Mouse (Mus musculus): ENCODE results near the gene Tprgl. TPM values are rescaled to one million over a fixed set of nuclear protein-coding genes. Genes with fewer than 3 reads are reported as not detected.

Tprgl gene
- polyA plus RNA-seq, 1 experiment: 85.8 TPM

DNA sequence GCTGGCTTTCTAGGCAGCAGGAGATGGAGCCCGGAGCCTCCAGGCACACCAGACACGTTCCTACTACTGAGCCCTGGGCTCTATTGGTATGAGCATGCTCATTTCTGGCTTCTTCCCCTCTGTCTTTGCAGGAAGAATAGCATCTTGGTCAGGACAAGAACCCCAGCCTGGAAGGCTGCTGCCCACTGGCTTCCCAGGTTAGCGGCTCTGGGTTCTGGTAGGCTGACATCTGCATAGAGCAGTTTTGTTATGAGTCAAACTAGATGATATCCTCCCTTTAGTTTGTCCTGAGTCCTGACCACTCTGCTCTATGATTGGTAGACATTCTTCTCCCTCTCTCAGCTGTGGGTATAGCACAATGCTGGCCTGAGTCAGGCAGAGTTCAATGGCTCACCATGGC lies 33.2 kb downstream of the Tprgl start:
- Histone ChIP-seq H3K27ac (ENCODE audit: insufficient read depth, low read length) (no peak overlapping the region), H3K4me1 (ENCODE audit: control insufficient read depth, insufficient read depth, low read length) (no peaks in the 10 kb centered on the region), H3K4me3 (ENCODE audit: insufficient read depth, low read length) (no peak overlapping the region)
- TF ChIP-seq CTCF (IDR thresholded peaks at IDR 0.05; ENCODE audit: borderline replicate concordance, insufficient read depth, low read length) (no peak), POLR2A (IDR thresholded peaks at IDR 0.05; ENCODE audit: low read depth, low read length) (no peak)

- no peak overlapping the region for H3K4me3 ChIP-seq (ENCODE audit: insufficient read depth, low read length)
- H3K27ac ChIP-seq (ENCODE audit: insufficient read depth, low read length): no peak overlapping the region
- H3K4me1 ChIP-seq (ENCODE audit: control insufficient read depth, insufficient read depth, low read length): no peaks in the 10 kb centered on the region
- TF ChIP-seq POLR2A (IDR thresholded peaks at IDR 0.05; ENCODE audit: low read depth, low read length) (no peak), CTCF (IDR thresholded peaks at IDR 0.05; ENCODE audit: borderline replicate concordance, insufficient read depth, low read length) (no peak)
These were observed 35.3 kb downstream of the Tprgl start for GRCm38 (mm10) chr4:154125202-154125601.

DNA sequence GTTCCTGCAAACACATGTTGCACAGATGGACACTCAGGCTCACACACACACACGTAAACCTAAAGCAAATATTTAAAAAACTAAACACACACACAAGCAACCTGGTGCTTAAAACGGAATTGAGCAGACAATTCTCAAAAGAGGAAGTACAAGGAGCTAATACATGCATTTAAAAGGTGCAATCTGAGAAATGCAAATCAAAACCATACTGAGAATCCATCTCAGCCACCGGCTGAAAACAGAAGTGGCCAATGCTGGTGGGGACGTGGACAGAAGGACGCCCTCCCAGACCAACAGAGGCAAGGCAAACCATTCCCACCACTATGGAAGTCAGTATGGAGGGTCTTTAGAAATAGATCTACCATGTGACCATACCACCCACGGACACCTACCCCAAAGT lies 36.9 kb downstream of the Tprgl start:
- Histone ChIP-seq H3K27ac (ENCODE audit: insufficient read depth, low read length) (no peak overlapping the region), H3K4me1 (ENCODE audit: control insufficient read depth, insufficient read depth, low read length) (no peaks in the 10 kb centered on the region), H3K4me3 (ENCODE audit: insufficient read depth, low read length) (no peak overlapping the region)
- TF ChIP-seq POLR2A (IDR thresholded peaks at IDR 0.05; ENCODE audit: low read depth, low read length): no peak
- TF ChIP-seq CTCF (IDR thresholded peaks at IDR 0.05; ENCODE audit: borderline replicate concordance, insufficient read depth, low read length): no peak

DNA sequence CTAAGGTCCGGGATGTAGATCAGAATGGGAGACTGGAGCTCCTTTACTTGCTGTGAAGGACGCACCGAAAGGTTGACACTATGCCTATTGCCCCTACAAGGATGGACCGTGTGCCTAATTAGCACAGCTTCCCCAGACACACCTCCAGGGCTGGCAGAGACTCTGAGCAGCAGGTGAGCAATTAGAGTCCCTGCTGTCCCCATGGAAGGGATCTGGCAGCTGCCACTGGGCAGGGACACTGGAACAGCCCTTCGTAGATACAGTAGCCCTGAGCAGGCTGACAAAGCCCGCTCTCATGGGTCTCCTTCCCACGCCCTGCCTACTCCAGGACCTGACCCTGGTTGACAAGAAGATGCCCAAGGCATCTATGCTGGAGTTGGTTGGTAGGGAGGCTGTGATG lies 38.1 kb downstream of the Tprgl start:
- H3K27ac ChIP-seq (ENCODE audit: insufficient read depth, low read length): no peak overlapping the region
- H3K4me3 ChIP-seq (ENCODE audit: insufficient read depth, low read length): no peak overlapping the region
- TF ChIP-seq POLR2A (IDR thresholded peaks at IDR 0.05; ENCODE audit: low read depth, low read length) (no peak), CTCF (IDR thresholded peaks at IDR 0.05; ENCODE audit: borderline replicate concordance, insufficient read depth, low read length) (no peak)
- no peaks in the 10 kb centered on the region for H3K4me1 ChIP-seq (ENCODE audit: control insufficient read depth, insufficient read depth, low read length)

- H3K4me1 ChIP-seq (ENCODE audit: control insufficient read depth, insufficient read depth, low read length): no peaks in the 10 kb centered on the region
These were observed 38.7 kb downstream of the Tprgl start for GRCm38 (mm10) chr4:154121800-154122199.

GRCm38 (mm10) chr4:154119208-154119607 lies 41.3 kb downstream of the Tprgl start:
- Histone ChIP-seq H3K4me1 (ENCODE audit: control insufficient read depth, insufficient read depth, low read length) (no peaks in the 10 kb centered on the region), H3K27ac (ENCODE audit: insufficient read depth, low read length) (no peak overlapping the region), H3K4me3 (ENCODE audit: insufficient read depth, low read length) (no peak overlapping the region)
- no peak for TF ChIP-seq CTCF (IDR thresholded peaks at IDR 0.05; ENCODE audit: borderline replicate concordance, insufficient read depth, low read length)
- TF ChIP-seq POLR2A (IDR thresholded peaks at IDR 0.05; ENCODE audit: low read depth, low read length): no peak

More at GRCm38 (mm10) chr4:154121800-154122199, 38.7 kb downstream of the Tprgl start:
- Histone ChIP-seq H3K4me3 (ENCODE audit: insufficient read depth, low read length) (no peak overlapping the region), H3K27ac (ENCODE audit: insufficient read depth, low read length) (no peak overlapping the region)
- TF ChIP-seq POLR2A (IDR thresholded peaks at IDR 0.05; ENCODE audit: low read depth, low read length) (no peak), CTCF (IDR thresholded peaks at IDR 0.05; ENCODE audit: borderline replicate concordance, insufficient read depth, low read length) (no peak)

DNA sequence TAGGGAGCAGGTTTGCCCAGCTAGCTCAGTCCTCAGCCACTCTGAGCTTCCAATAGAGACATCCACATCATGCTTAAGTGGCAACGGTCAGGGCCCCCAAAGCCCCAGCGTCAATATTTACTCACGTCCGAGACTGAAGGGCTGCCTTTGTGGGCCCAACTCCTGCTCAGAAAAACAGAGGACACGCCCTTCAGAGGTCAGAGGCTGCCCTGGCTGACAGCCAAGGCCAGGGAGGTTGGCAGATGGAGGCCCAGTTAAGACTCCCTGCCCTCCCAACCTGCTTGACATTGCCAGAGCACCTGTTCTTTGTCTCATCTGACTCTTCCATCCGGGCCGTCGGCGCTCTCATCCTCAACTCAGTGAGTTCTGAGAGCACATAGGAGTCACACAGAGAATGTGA lies 41.7 kb downstream of the Tprgl start:
- no peak overlapping the region for H3K27ac ChIP-seq (ENCODE audit: insufficient read depth, low read length)

GRCm38 (mm10) chr4:154116421-154116820 lies 44.0 kb downstream of the Tprgl start:
- H3K27ac ChIP-seq (ENCODE audit: insufficient read depth, low read length): no peak overlapping the region
- TF ChIP-seq POLR2A (IDR thresholded peaks at IDR 0.05; ENCODE audit: low read depth, low read length) (no peak), CTCF (IDR thresholded peaks at IDR 0.05; ENCODE audit: borderline replicate concordance, insufficient read depth, low read length) (no peak)
- no peak overlapping the region for H3K4me3 ChIP-seq (ENCODE audit: insufficient read depth, low read length)
- no peaks in the 10 kb centered on the region for H3K4me1 ChIP-seq (ENCODE audit: control insufficient read depth, insufficient read depth, low read length)

More for the DNA sequence above, 41.7 kb downstream of the Tprgl start:
- no peak overlapping the region for H3K4me3 ChIP-seq (ENCODE audit: insufficient read depth, low read length)
- H3K4me1 ChIP-seq (ENCODE audit: control insufficient read depth, insufficient read depth, low read length): no peaks in the 10 kb centered on the region
- TF ChIP-seq POLR2A (IDR thresholded peaks at IDR 0.05; ENCODE audit: low read depth, low read length) (no peak), CTCF (IDR thresholded peaks at IDR 0.05; ENCODE audit: borderline replicate concordance, insufficient read depth, low read length) (no peak)

DNA sequence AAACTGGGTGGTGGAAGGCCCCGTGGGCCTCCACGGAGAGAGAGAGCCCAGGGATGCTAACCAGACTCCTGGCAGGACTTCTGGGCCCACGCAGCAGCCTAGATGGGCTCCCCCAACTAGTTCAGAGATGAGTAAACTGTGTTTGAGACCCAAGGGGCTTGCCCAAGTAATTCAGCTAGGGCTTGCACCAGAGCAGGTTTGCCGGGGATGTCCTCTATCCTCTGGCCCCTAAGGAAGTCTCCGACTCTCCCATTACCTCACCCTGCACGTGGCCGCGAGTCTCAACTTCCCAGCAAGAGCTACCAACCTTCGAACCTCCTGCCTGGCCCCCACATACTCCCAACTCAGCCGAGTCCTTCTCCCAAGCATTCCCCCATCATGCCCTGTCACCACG lies 50.6 kb downstream of the Tprgl start:
- TF ChIP-seq POLR2A (IDR thresholded peaks at IDR 0.05; ENCODE audit: low read depth, low read length): no peak
- TF ChIP-seq CTCF (IDR thresholded peaks at IDR 0.05; ENCODE audit: borderline replicate concordance, insufficient read depth, low read length): no peak
- Histone ChIP-seq H3K4me3 (ENCODE audit: insufficient read depth, low read length) (no peak overlapping the region), H3K27ac (ENCODE audit: insufficient read depth, low read length) (no peak overlapping the region), H3K4me1 (ENCODE audit: control insufficient read depth, insufficient read depth, low read length) (no peaks in the 10 kb centered on the region)

GRCm38 (mm10) chr4:154109216-154109849 lies 51.1 kb downstream of the Tprgl start:
- no peak for TF ChIP-seq CTCF (IDR thresholded peaks at IDR 0.05; ENCODE audit: borderline replicate concordance, insufficient read depth, low read length)
- no peak for TF ChIP-seq POLR2A (IDR thresholded peaks at IDR 0.05; ENCODE audit: low read depth, low read length)
- Histone ChIP-seq H3K27ac (ENCODE audit: insufficient read depth, low read length) (no peak overlapping the region), H3K4me3 (ENCODE audit: insufficient read depth, low read length) (no peak overlapping the region), H3K4me1 (ENCODE audit: control insufficient read depth, insufficient read depth, low read length) (no peaks in the 10 kb centered on the region)

Other genes with a start within 250 kb of the Tprgl start
- gene A430005L14Rik, start 203.4 kb downstream of the Tprgl start, polyA plus RNA-seq (2011; ENCODE audit: insufficient read length, low read depth, missing spikeins): 14.2 and 18.5 TPM in 2 replicates
- gene Dffb, start 185.5 kb downstream of the Tprgl start, polyA plus RNA-seq (2011; ENCODE audit: insufficient read length, low read depth, missing spikeins): 6.1 and 7.7 TPM in 2 replicates
- gene Cep104, start 185.5 kb downstream of the Tprgl start, polyA plus RNA-seq (2011; ENCODE audit: insufficient read length, low read depth, missing spikeins): 11.4 and 16.0 TPM in 2 replicates
- gene Lrrc47, start 148.9 kb downstream of the Tprgl start, polyA plus RNA-seq (2011; ENCODE audit: insufficient read length, low read depth, missing spikeins): 40.4 and 41.8 TPM in 2 replicates
- 26.4 and 28.7 TPM in 2 replicates for gene Smim1, start 134.4 kb downstream of the Tprgl start, polyA plus RNA-seq (2011; ENCODE audit: insufficient read length, low read depth, missing spikeins)
- not detected in 2 replicates for gene Ccdc27, start 118.0 kb downstream of the Tprgl start, polyA plus RNA-seq (2011; ENCODE audit: insufficient read length, low read depth, missing spikeins)
- gene Trp73, start 20.5 kb downstream of the Tprgl start, polyA plus RNA-seq (2011; ENCODE audit: insufficient read length, low read depth, missing spikeins): not detected in 2 replicates
- gene Wrap73, start 18.3 kb downstream of the Tprgl start, polyA plus RNA-seq (2011; ENCODE audit: insufficient read length, low read depth, missing spikeins): 9.9 and 13.0 TPM in 2 replicates
- gene Megf6, start 10.1 kb upstream of the Tprgl start, polyA plus RNA-seq (2011; ENCODE audit: insufficient read length, low read depth, missing spikeins): 2.3 and 22.7 TPM in 2 replicates
- gene Arhgef16, start 141.0 kb upstream of the Tprgl start, polyA plus RNA-seq (2011; ENCODE audit: insufficient read length, low read depth, missing spikeins): 0.32 TPM in 1 of 2 replicates, not detected in the other
- gene B230104I21Rik, start 175.5 kb upstream of the Tprgl start, polyA plus RNA-seq (2011; ENCODE audit: insufficient read length, low read depth, missing spikeins): not detected in 2 replicates